Mouse (Mus musculus) E14TG2a.4 (cell line): ENCODE measurements around the gene Ccdc120.

Source experiments
- CTCF ChIP-seq: conservative IDR thresholded peaks from 2 replicates; pipeline ENCODE4 v1.5.1; 2014; ENCODE audit warnings: low read length
- NANOG ChIP-seq: IDR thresholded peaks from 2 replicates; pipeline ENCODE4 v1.6.1; 2014; ENCODE audit warnings: borderline replicate concordance, low read length, mixed read lengths
- POU5F1 ChIP-seq: IDR thresholded peaks from 2 replicates; pipeline ENCODE4 v1.6.1; 2014; ENCODE audit warnings: low read length, borderline replicate concordance

DNA sequence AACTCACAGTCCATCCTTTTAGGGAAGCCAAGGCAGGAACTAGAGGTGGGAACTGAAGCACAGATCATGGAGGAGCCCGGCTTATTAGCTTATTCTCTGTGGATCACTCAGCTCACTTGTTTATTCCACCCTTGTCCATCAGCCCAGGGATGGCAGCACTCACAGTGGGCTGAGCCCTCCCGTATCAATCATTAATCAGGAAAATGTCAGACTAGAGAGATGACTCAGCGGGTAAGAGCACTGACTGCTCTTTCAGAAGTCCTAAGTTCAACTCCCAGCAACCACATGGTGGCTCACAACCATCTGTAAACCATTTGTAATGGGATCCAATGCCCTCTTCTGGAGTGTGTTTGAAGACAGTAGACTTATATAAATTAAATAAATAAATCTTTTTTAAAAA is 46.6 kb upstream of the Ccdc120 start:
- no peak for TF ChIP-seq CTCF
- no peak for TF ChIP-seq POU5F1
- TF ChIP-seq NANOG: no peak
